Mouse (Mus musculus) urinary bladder, postnatal 36 days (tissue): ENCODE results near the gene Tex14.
"Not testable (repeated sequence)": the region's sequence is repeated elsewhere in the genome, so short reads cannot be mapped to it uniquely, and the experiment has no call there.

Source experiments
- DNase-seq, 2 experiments: peaks; one replicate each; pipeline ENCODE4 v3.0.0; 2022; ENCODE audit warnings: low spot score in 2 of 2, mixed read lengths in 1 of 2

The Tex14 gene

DNA sequence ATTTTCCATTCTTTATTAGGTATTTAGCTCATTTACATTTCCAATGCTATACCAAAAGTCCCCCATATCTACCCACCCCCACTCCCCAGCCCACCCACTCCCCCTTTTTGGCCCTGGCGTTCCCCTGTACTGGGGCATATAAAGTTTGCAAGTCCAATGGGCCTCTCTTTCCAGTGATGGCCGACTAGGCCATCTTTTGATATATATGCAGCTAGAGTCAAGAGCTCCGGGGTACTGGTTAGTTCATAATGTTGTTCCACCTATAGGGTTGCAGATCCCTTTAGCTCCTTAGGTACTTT is 66.8 kb downstream of the Tex14 start:
- DNase-seq, result not testable (repeated sequence)

DNA sequence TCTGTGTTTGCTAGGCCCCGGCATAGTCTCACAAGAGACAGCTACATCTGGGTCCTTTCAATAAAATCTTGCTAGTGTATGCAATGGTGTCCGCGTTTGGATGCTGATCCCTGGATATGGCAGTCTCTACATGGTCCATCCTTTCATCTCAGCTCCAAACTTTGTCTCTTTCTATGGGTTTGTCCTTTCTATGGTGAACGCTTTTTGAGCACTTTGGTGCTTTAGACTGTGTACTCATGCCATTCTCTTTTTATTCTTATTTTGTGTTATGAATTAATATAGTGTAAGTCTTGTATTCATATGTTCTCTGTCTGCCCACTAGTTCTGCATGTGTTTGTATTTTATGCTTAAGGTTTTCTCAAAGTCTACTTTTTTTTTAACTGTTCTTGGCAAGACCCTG is 67.2 kb downstream of the Tex14 start:
- not testable (repeated sequence) for DNase-seq

DNA sequence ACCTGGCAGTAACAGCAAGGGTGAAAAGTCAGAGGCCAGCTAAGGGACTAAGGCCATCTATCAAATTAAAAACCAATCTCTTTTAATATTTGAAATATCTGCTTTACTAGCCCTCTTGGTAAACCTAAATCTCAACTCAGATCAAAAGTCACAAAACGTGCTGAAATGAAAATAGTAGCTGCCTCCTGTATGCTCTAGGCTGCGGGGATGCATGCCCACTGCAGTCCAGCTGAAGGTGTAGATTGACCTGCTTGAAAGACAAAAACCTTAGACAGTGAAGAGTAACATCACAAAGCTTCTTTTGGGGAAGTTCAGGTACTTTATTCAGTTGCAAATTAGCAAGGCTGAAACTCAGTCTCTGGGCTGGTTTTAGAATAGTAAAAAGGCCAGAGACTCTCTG is 74.3 kb downstream of the Tex14 start:
- DNase-seq, result not testable (repeated sequence)

DNA sequence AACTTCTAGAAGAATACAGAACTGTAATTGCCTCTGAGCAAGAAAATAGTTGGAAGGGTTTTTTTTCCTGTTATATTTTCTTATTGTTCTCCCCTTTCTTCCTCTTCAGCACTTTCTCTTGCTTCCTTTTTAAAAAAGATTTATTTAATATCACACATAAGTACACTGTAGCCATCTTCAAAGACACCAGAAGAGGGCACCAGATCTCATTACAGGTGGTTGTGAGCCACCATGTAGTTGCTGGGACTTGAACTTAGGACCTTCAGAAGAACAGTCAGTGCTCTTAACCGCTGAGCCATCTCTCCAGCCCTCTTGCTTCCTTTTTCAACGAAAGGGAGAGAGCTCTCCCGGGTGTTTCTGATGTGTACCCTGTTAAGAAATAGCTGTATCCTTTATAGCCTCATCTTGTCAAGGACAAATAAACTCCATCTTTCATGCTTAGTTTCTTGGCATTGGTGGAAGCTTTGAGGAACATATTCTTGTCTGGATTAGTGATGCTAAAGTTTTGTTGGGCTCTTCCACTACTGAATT is 79.0 kb downstream of the Tex14 start:
- DNase-seq, result no peak

DNA sequence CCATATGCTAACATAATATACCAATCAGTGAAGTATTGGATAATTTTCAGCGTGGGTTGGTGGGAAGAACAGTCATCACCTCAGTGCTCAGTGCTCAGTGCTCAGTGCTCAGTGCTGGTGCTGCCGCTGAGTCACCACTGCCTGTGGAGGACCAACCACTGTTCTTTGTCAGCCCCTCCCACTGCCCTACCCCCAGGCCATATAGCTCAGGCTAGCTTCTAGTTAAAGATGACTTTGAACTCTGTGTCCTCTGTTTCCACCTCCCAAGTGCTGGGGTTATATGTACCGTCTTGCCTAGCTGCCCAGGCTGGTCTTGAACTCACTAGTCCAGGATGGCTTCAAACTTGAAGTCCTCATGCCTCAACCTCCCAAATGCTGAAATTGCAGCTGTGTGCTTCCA is 84.1 kb downstream of the Tex14 start:
- DNase-seq, result no peak

DNA sequence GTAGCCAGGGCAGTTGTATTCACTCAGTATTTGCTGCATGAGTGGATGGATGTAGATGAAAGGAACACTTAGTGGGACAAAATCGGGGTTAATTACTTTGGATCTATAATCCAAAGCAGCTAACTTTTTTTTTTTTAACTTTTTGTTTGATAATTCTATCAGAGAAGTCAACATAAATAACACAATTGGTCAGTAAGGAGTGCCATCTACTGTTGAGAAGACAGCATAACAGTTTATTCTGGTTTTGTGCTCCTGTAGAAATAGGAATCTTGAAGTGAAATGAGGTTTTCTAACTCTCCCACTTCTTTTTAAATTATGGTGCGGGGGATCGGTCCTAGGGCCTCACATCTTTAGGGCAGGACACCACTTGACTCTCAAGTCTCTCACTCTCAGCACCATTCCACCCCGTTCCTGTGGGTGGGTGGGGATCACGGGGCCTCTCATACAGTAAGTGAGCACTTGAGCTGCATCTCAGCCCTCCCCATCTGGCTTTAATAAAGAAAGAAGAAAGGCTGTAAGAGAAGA is 99.9 kb downstream of the Tex14 start:
- no peak for DNase-seq

DNA sequence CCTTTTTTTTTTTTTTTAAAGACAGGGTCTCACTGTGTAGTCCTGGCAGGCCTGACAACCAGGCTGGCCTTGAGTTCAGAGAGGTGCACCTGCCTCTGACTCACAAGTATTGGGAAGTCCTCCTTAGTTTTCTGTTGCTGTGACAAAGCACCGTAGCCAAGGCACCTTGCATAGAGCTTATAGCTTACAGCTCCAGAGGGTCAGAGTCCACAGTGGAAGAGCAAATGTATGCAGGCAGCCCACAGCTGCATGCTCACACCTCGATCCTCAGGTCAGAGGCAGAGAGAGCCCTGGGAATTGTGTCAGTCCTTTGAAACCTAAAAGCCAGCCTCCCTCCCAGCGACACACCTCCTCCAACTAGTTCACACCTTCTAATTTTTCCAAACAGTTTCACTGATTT is 101.6 kb downstream of the Tex14 start:
- no peak for DNase-seq

DNA sequence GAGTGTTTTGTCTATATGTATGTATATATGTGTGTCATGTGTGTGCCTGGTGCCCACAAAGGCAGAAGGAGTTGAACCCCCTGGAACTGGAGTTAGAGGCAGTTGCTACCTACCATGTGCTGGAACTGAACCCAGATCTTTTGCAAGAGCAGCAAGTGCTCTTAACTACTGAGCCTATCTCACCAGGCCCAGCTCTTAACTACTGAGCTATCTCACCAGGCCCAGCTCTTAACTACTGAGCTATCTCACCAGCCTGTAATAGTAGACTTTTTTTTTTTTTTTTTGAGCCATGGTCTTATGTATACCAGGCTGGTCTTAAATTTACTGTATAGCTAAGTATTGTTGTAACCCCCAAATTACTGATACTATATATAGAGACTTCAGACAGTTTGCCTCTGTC is 102.2 kb downstream of the Tex14 start:
- DNase-seq, result no peak

DNA sequence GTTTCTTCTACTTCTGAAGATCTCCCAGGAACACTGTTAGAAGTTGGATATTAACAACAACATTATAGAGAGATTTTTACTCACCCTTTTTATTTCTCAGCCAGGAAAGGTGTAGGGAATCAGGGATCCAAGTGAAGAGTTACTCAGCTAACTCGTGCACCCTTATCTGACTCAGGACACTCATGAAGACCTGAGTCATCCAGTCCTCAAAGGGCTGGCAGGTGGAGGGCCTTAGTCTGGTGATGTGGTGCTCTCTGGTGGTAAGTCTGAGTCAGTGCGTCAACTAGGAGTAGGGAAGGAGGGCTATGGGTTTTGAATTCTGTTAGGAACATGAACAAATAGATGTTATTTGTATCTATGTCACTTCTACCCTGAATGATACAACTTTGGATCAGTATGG is 114.4 kb downstream of the Tex14 start:
- peak; percentile 5 to 29 for DNase-seq

DNA sequence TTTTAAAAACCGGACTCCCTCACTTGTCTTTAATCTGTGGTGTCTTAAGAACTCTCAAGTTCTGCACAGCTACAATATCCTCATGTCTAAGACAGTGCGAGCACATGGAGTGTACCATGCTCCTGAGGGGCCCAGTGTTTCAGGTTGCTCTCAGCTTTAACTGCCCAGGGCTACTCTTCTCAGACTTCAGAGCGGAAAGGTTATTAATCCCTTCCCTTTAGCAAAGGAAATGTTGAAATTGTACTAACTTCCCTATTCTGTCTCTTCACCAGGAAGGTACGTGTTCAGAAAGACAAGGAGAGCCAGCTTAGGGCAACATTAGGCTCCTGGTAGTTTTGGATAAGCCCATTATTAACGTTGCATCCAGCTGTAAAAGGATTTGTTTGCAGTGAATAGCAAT is 118.6 kb downstream of the Tex14 start:
- no peak for DNase-seq

DNA sequence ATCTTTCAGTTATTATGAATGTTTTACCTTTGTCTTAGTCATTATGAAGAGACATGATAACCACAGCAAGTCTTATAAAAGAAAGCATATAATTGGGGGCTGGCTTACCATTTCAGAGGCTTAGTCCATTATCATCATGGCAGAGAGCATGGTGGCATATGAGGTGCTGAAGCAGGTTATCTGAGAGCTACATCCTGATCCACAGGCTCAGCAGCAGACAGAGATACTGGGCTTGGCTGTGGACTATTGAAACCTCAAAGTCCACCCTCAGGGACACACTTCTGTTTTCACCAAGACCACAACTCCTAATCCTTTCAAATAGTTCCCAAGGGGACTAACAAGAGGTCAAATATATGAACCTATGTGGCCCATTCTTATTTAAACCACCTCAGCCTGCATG is 119.1 kb downstream of the Tex14 start:
- DNase-seq, result no peak

DNA sequence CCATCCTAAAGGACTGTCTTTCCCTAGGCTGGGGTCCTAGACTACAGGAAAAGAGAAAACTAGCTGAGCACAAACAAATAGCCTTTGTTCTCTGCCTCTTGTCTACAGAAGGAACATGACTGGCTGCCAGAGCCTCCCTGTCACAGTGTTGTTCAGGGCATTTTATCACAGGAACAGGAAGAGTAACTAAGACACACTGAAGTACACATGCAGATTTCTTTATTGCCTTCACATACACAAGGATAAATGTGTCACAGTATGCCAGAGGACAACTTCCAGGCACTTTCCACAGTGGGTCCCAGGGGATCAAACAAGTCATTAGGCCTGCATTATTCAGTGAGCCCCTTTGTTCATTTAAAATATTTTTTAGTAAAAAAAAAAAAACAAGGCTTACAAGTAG is 119.9 kb downstream of the Tex14 start:
- no peak for DNase-seq

DNA sequence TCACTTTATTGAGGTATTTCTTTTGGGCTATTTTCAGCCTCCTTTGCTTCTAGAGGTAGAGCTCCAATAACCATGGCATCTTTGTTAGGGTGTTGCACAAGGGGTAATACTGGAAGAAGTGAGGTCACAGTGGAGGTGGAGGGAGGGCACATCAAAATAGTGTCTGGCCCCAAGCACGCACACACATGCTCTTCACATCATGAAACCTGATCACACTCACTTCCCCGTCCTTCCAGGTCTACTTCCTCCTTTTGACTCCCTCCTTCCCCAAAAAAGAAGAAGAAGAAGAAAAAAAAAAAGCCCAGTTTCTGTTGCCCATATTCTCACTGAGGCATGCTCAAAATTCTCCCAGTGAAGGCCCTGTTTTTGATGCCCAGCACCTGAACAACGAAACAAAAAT is 122.5 kb downstream of the Tex14 start:
- no peak for DNase-seq

DNA sequence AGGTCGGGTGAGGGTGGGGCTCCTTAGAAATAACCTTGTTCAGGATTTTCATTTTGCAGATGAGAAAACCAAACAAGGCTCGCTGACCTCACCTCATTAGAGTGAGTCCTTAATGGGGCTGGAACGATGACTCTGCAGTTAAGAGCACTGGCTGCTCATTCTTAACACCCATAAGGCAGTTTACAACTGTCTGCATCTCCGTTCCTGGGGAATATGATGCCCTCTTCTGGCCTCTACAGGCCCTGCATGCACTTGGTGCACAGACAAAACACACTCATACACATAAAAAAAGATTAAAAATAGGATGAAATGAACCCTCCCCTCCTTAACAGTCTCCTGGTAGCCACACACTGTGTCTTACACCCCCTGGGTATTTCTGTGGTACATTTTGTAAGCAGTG is 123.1 kb downstream of the Tex14 start:
- no peak for DNase-seq

DNA sequence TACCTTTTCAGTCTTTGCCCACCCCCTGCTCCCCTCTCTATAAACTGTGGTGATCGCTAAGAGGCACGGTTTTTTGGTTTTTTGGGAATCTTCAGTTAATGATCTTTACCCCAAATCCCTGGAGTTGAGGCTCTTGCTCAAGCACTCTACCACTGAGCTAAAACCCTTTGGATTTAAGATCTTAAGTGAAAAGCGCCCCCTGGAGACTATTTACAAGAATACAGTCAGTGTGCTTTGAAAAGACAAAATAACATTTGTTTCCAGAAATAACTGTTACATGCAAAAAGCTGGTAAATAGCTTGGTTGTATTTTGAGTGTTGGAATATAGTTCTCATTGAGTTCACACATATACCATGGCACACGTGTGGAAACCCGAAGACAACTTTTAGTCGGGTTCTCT is 126.8 kb downstream of the Tex14 start:
- DNase-seq, result no peak

DNA sequence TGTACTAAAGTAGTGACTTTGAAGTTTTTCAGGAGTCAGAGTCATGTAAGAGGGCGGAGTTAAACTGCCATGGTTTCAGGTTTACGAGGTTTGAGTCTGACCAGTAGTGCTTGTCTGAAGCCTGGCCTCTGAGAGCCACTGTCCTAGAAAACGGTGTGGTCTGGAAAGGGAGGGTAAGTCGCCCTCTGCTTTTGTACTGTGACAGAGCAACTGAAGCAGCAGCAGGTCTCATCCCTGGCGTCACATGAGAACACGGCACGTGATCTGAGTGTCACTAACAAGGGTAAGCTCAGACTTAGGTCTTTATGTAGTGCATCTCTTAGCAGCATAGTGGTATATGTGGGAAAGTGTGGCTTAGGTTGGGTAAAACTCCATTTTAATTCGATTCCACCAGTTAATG is 137.4 kb downstream of the Tex14 start:
- no peak for DNase-seq

DNA sequence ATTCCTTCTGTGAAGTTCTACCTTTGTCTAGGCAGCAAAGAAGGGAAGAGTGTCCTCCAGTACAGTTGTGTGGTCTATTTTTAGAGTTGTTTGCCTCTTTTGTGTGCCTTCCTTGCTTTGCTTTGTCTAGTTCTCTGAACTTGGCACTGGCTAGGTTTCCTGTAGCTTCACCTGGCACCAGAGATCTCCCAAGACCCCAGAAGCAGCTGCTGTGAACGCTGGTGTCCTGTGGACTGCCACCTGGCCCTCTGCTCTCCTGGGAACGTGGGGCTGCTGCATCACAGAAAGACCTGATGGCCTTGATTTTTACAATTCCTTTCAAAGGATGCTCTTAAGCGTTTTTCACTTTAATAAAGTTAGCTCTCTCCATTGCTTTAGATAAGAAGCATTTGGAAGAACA is 138.0 kb downstream of the Tex14 start:
- no peak for DNase-seq

DNA sequence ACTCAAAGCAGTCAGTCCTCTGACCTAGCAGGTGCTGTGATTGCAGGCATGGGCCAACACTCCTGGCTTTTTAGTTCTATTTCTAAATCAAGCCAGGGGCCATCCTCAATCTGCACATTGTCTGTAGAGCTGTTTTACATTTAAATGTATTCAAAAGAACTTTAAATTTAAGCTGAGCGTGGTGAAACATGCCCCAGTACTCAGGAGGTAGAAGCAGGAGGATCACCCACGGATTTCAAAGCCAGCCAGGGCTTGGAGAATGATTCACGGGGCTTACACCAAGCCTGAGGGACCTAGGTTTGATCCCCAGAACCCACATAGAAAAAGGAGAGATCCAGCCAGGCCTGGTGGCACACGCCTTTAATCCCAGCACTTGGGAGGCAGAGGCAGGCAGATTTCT is 148.5 kb downstream of the Tex14 start:
- no peak for DNase-seq

DNA sequence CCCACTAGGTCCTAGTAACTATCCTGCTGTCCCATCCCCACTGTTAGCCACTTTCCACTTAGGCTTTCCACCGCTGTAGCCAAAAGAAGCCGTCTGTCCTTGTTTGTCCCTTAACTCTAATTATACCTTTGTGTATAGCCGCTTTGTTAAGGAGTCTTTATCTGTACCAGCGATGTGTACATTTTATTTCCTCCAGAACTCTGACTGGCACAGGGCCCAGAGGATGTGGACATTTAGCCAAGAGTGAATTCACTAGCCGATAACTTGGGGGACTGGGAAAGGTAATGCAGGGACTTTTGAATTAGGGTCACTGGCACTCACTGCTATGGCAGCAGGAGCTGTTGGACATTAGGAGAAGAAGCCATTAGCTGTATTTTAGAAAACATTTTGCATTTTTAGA is 149.5 kb downstream of the Tex14 start:
- DNase-seq, result no peak

DNA sequence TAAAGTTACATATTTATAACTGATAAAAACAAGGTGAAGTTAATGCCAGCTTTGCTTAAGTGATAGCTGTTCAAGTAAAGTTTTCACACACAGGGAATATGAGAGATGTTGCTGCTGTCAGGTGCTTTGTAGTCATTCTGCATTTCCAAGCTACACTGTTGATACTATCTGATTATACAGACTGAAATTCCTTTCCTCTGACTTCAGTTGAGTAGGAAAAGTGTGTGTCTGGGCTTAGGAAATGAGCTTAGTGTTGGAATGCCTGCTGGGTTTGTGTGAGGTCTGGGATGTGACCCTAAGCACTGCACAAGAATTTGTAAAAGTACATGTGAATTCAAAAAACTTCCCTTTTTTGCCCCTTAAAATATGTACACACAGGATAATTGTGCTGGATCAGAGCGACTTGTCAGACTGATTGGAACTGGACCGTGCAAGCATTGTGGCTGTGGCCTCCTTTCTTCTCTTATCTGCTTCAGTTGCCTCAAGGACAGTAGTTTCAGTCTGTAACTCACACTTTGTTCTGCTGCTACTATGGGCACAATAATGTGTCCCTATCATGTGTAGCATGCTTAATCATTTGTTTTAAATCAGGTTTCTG is 150.3 kb downstream of the Tex14 start:
- DNase-seq, result no peak

DNA sequence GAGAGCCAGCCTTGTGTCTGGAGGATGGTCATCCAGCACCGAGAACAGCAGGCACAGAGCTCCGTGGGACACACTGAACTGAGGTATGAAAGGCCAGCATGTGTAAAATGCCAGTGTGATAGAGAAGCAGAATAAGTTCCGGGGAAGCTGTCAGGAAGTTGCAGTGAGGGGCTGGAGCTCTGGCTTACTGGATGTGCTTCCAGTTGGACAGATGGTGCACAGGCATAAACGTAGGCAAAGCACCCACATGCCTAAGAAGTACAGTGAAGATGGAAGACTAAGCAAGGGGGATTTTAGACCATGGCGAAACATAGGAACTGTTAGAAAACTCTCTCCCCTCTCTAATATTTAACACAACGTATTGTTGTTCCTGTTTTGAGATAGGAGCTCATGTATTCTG is 156.3 kb downstream of the Tex14 start:
- no peak for DNase-seq

DNA sequence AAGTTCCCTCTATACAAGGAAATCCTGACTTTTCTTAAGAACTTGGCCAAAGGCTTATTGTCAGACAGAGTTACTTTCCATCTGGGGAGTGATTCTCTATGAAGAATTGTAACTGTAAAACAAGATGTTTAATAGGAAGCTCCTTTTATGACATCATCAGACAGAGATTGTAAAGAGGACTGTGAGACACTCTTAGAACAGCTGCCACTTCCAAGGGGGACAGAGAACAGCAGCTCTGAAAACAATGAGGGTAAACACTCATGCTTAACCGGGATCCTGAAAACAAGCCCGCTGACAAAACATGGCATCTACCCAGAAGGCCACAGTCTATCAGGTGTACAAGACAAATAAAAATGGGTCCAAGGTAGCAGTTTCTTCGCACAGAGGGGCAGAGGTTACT is 161.6 kb downstream of the Tex14 start, which contains the start of gene Gm11492:
Gm11492 (plus strand) TSS at position 153 of the 400 bp plus-strand sequence.
- no peak for DNase-seq

DNA sequence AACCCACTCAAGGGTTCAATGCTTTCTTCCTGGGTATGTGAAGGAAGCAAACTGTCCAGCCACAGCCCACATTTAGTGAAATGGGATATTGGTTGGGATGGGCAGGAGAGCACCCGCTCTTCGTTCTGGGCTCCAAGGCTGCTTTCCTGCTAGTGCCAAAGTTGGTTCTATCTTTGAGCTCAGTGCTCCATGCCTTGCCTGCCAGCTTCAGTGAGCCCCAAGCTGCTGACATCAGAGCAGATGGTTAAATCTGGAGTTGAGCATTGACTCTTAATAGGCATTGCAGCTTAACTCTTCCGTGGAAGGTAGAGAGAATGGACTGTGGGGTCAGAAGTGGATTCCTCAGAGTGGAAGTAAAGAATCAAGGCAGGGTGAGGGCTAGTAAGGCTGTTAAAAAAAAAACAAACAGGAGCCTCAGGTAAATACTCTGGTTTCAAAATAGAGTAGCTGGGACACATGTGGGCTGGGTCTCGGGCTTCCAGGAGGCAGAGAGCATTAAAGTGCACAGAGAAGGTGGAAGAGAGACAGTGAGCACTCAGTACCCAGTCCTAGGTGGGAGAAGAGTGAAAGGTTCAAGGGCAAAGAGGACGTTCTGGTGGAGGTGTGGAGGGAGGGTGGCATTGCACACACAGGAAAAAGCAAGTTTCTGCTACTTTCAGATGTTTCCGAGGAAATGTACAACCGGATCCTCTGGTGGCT is 163.5 kb downstream of the Tex14 start, which contains the start of gene Sept4:
Sept4 (plus strand) TSS at position 649 of the 699 bp plus-strand sequence.
- no peak for DNase-seq
